Mouse (Mus musculus) testis, adult 2 months (tissue): ENCODE measurements around the gene Tspan5.

Experiments
- CTCF ChIP-seq: fragments of 200-500 bp; IDR thresholded peaks from 2 replicates; pipeline ENCODE4 v1.5.1; 2012; ENCODE audit warnings: low read depth, mild to moderate bottlenecking, inconsistent platforms, low read length, moderate library complexity; ENCODE audit not compliant: control insufficient read depth, insufficient read depth, insufficient replicate concordance
- POLR2A ChIP-seq: fragments of 200-500 bp; IDR thresholded peaks from 2 replicates; pipeline ENCODE4 v1.6.1; 2012; ENCODE audit warnings: low read depth, mild to moderate bottlenecking, inconsistent platforms, low read length, moderate library complexity; ENCODE audit not compliant: control insufficient read depth

DNA sequence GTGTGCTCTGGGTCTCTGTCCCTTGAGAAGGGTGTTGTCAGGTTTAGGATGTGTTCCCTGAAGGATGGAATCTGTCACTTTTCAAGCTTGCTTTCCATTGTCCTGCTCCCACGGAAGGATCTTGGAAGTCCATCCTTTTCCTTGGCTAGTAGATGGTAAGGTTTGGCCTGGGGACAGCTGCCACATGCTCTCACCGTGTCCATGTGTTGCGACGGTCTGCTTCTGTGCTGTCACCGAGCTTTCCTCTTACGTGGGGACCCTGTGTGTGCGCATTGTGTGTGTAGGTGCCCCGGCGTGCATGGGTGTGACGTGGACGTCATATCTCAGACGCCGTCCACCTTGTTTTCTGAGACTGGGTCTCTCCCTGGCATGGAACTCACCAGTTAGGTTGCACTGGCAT lies 19.5 kb downstream of the Tspan5 start:
- TF ChIP-seq POLR2A (no peak), CTCF (no peak)
